Mouse (Mus musculus) MEL (cell line): ENCODE measurements at regions not wholly inside any gene's neighbourhood (a gene's known extent, or its start where the extent isn't known, plus 50 kb on each side); places are given as distances from the start of the nearest gene placed in this dataset.

ENCODE experiments used
- DNase-seq: peaks from one replicate; pipeline ENCODE4 v3.0.0; 2011; ENCODE audit warnings: low read depth, low spot score
- H3K27ac ChIP-seq: 2 replicates; pipeline ENCODE4 v1.5.1; 2012; ENCODE audit warnings: low read depth, mild to moderate bottlenecking, control low read depth, low read length, moderate library complexity; ENCODE audit not compliant: control insufficient read depth
- H3K27me3 ChIP-seq, 2 experiments: fragments of 150-350 bp in 1 of 2; sonication (generic) in 1 of 2; 2 replicates each; pipeline ENCODE4 v1.6.1; 2012; ENCODE audit warnings: low read length in 2 of 2, mild to moderate bottlenecking in 2 of 2, improper control_type of control experiment in 1 of 2, moderate library complexity in 1 of 2; ENCODE audit not compliant: insufficient read depth in 2 of 2, control insufficient read depth in 1 of 2
- H3K36me3 ChIP-seq, 2 experiments: 2 replicates each; pipeline ENCODE4 v1.6.1; 2012 to 2014; ENCODE audit warnings: low read length in 2 of 2, improper control_type of control experiment in 1 of 2, inconsistent platforms in 1 of 2, mild to moderate bottlenecking in 1 of 2; ENCODE audit not compliant: insufficient read depth in 2 of 2, control insufficient read depth in 1 of 2
- H3K4me1 ChIP-seq, 2 experiments: fragments of 150-350 bp in 1 of 2; sonication (generic) in 1 of 2; 2 replicates each; pipeline ENCODE4 v1.6.1; 2012; ENCODE audit warnings: low read length in 2 of 2, improper control_type of control experiment in 1 of 2, mild to moderate bottlenecking in 1 of 2; ENCODE audit not compliant: insufficient read depth in 2 of 2, control insufficient read depth in 1 of 2
- H3K4me3 ChIP-seq, 2 experiments: fragments of 150-350 bp in 1 of 2; sonication (generic) in 1 of 2; 2 replicates each; pipeline ENCODE4 v1.5.1; 2012; ENCODE audit warnings: low read depth in 2 of 2, low read length in 2 of 2, mild to moderate bottlenecking in 2 of 2, moderate library complexity in 2 of 2, control low read depth in 1 of 2, improper control_type of control experiment in 1 of 2; ENCODE audit not compliant: control insufficient read depth in 1 of 2, insufficient read depth in 1 of 2
- H3K79me2 ChIP-seq: 2 replicates; pipeline ENCODE4 v1.6.1; 2012; ENCODE audit warnings: mild to moderate bottlenecking, low read length, moderate library complexity; ENCODE audit not compliant: control insufficient read depth, poor library complexity, insufficient read depth
- H3K9ac ChIP-seq: 2 replicates; pipeline ENCODE4 v1.6.1; 2012; ENCODE audit warnings: low read depth, mild to moderate bottlenecking, control low read depth, low read length, moderate library complexity; ENCODE audit not compliant: control insufficient read depth, poor library complexity, severe bottlenecking
- H3K9me3 ChIP-seq: fragments of 150-350 bp; sonication (generic); replicated peaks from 2 replicates; pipeline ENCODE4 v1.6.1; 2012; ENCODE audit warnings: mild to moderate bottlenecking, low read length, improper control_type of control experiment, moderate library complexity; ENCODE audit not compliant: insufficient read depth
- BHLHE40 ChIP-seq: IDR thresholded peaks from 2 replicates; pipeline ENCODE4 v1.6.1; 2012; ENCODE audit warnings: low read depth, mild to moderate bottlenecking, inconsistent platforms, low read length, improper control_type of control experiment, borderline replicate concordance
- CHD1 ChIP-seq: IDR thresholded peaks from 2 replicates; pipeline ENCODE4 v1.6.1; 2012; ENCODE audit warnings: low read depth, mild to moderate bottlenecking, inconsistent platforms, low read length, improper control_type of control experiment
- CTCF ChIP-seq, 3 experiments: IDR thresholded peaks in 2 of 3; conservative IDR thresholded peaks in 1 of 3; 2 replicates each; pipeline ENCODE4 v1.5.1; 2011 to 2012; ENCODE audit warnings: low read length in 3 of 3, low read depth in 2 of 3, mild to moderate bottlenecking in 2 of 3, improper control_type of control experiment in 1 of 3, inconsistent platforms in 1 of 3, mixed read lengths in 1 of 3, moderate library complexity in 1 of 3; ENCODE audit not compliant: control insufficient read depth in 1 of 3, insufficient read depth in 1 of 3, poor library complexity in 1 of 3, severe bottlenecking in 1 of 3
- E2F4 ChIP-seq: IDR thresholded peaks from 2 replicates; pipeline ENCODE4 v1.6.1; 2011; ENCODE audit warnings: low read depth, low read length, improper control_type of control experiment, borderline replicate concordance
- ELF1 ChIP-seq: IDR thresholded peaks from 2 replicates; pipeline ENCODE4 v1.6.1; 2014; ENCODE audit warnings: low read depth, mild to moderate bottlenecking, inconsistent platforms, low read length, improper control_type of control experiment, moderate library complexity
- ETS1 ChIP-seq: IDR thresholded peaks from 2 replicates; pipeline ENCODE4 v1.6.1; 2012; ENCODE audit warnings: low read depth, mild to moderate bottlenecking, inconsistent platforms, low read length, improper control_type of control experiment, moderate library complexity
- GATA1 ChIP-seq: IDR thresholded peaks from 2 replicates; pipeline ENCODE4 v1.6.1; 2011; ENCODE audit warnings: low read depth, low read length, improper control_type of control experiment
- HCFC1 ChIP-seq: IDR thresholded peaks from 2 replicates; pipeline ENCODE4 v1.6.1; 2012; ENCODE audit warnings: low read depth, mild to moderate bottlenecking, inconsistent platforms, low read length, improper control_type of control experiment, moderate library complexity
- JUND ChIP-seq: IDR thresholded peaks from 2 replicates; pipeline ENCODE4 v1.6.1; 2011; ENCODE audit warnings: low read depth, mild to moderate bottlenecking, improper control_type of control experiment, low read length
- KAT2A ChIP-seq: conservative IDR thresholded peaks from 2 replicates; pipeline ENCODE4 v1.6.1; 2012; ENCODE audit warnings: low read depth, low read length, improper control_type of control experiment, inconsistent platforms
- MAFK ChIP-seq: IDR thresholded peaks from 2 replicates; pipeline ENCODE4 v1.6.1; 2011; ENCODE audit warnings: low read depth, mild to moderate bottlenecking, low read length, improper control_type of control experiment, borderline replicate concordance
- MAZ ChIP-seq: IDR thresholded peaks from 2 replicates; pipeline ENCODE4 v1.6.1; 2012; ENCODE audit warnings: low read depth, mild to moderate bottlenecking, inconsistent platforms, low read length, improper control_type of control experiment
- MXI1 ChIP-seq: IDR thresholded peaks from 2 replicates; pipeline ENCODE4 v1.6.1; 2011; ENCODE audit warnings: mild to moderate bottlenecking, low read depth, low read length, improper control_type of control experiment
- MYB ChIP-seq: IDR thresholded peaks from 2 replicates; pipeline ENCODE4 v1.6.1; 2011; ENCODE audit warnings: mild to moderate bottlenecking, low read depth, low read length, improper control_type of control experiment
- MYC ChIP-seq: IDR thresholded peaks from 2 replicates; pipeline ENCODE4 v1.6.1; 2011; ENCODE audit warnings: low read depth, mild to moderate bottlenecking, low read length, improper control_type of control experiment, moderate library complexity
- NELFE ChIP-seq: IDR thresholded peaks from 2 replicates; pipeline ENCODE4 v1.6.1; 2011; ENCODE audit warnings: low read depth, low read length, improper control_type of control experiment
- NRF1 ChIP-seq: IDR thresholded peaks from 2 replicates; pipeline ENCODE4 v1.6.1; 2014; ENCODE audit warnings: low read depth, mild to moderate bottlenecking, inconsistent platforms, low read length, improper control_type of control experiment, moderate library complexity; ENCODE audit not compliant: poor library complexity, insufficient read depth, severe bottlenecking
- POLR2AphosphoS2 ChIP-seq: IDR thresholded peaks from 2 replicates; pipeline ENCODE4 v1.6.1; 2011; ENCODE audit warnings: low read length, improper control_type of control experiment
- POLR2AphosphoS5 ChIP-seq: IDR thresholded peaks from 2 replicates; pipeline ENCODE4 v1.6.1; 2012; ENCODE audit warnings: low read depth, borderline replicate concordance, mild to moderate bottlenecking, inconsistent platforms, low read length, moderate library complexity, mixed read lengths
- RCOR1 ChIP-seq: IDR thresholded peaks from 2 replicates; pipeline ENCODE4 v1.6.1; 2012; ENCODE audit warnings: low read depth, mild to moderate bottlenecking, inconsistent platforms, low read length, improper control_type of control experiment
- SMC3 ChIP-seq: IDR thresholded peaks from 2 replicates; pipeline ENCODE4 v1.6.1; 2011; ENCODE audit warnings: low read depth, low read length, improper control_type of control experiment
- UBTF ChIP-seq: IDR thresholded peaks from 2 replicates; pipeline ENCODE4 v1.6.1; 2012; ENCODE audit warnings: low read depth, mild to moderate bottlenecking, inconsistent platforms, low read length, improper control_type of control experiment, moderate library complexity, borderline replicate concordance; ENCODE audit not compliant: insufficient read depth
- USF1 ChIP-seq: IDR thresholded peaks from 2 replicates; pipeline ENCODE4 v1.6.1; 2014; ENCODE audit warnings: low read depth, mild to moderate bottlenecking, inconsistent platforms, low read length, improper control_type of control experiment, moderate library complexity
- ZKSCAN1 ChIP-seq: IDR thresholded peaks from 2 replicates; pipeline ENCODE4 v1.6.1; 2012; ENCODE audit warnings: low read depth, mild to moderate bottlenecking, inconsistent platforms, low read length, improper control_type of control experiment, moderate library complexity

DNA sequence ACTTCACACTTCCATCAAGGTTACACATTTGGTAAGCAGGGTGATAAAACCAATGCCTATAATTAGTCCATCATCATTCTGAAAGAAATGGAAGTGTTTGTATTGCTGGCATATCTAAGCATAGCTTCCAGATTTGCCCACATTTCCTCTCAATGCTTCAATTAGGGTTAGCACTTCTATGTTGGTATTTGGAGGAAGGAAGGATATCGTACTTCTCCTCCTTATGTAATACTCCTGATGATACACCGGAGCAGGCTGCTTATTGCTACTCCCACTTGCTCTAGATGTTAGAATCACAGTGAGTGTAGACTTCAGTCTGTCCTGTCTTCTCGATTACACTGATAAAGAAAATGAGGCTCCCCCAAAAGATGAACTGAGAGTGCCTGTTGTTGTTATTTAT, 185.4 kb downstream of the Abcc12 start:
- H3K27ac ChIP-seq: no peak overlapping the region
- H3K9me3 ChIP-seq: no peaks in the 10 kb centered on the region
- H3K79me2 ChIP-seq: no peaks in the 10 kb centered on the region
- no peaks in the 10 kb centered on the region for H3K36me3 ChIP-seq
- no peak overlapping the region for H3K9ac ChIP-seq
- no peak for DNase-seq
- TF ChIP-seq BHLHE40 (no peak), ELF1 (no peak), USF1 (no peak), NRF1 (no peak), MYB (no peak), SMC3 (no peak), POLR2AphosphoS2 (no peak), MYC (no peak), GATA1 (no peak), RCOR1 (no peak), HCFC1 (no peak), KAT2A (no peak), E2F4 (no peak), ZKSCAN1 (no peak), MAZ (no peak), MAFK (no peak), POLR2AphosphoS5 (no peak), UBTF (no peak), JUND (no peak), NELFE (no peak)
- no peaks in the 10 kb centered on the region for H3K27me3 ChIP-seq
- no peaks in the 10 kb centered on the region for H3K4me1 ChIP-seq
- H3K4me3 ChIP-seq: no peak overlapping the region

DNA sequence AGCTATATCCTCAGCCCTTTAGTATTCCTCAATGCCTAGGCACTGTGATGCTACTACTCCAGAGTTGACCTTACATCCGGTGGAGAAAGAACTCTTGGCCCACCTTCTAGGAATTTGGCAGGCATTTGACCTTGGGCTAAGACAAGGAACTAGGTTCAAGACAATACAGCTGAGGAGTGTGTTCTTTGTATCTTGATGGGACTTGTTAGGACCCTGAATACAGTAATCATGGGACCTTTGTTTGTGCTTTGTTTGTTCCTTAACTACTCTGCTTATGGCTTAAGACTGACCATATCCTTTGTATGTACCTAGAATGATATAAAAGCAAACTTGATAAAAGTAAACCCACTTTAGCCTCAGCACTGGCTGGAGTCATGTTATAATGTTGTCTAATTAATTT, 186.7 kb downstream of the Abcc12 start:
- TF ChIP-seq SMC3: no peak
- TF ChIP-seq POLR2AphosphoS2: no peak
- no peak for TF ChIP-seq MAFK
- no peak for TF ChIP-seq POLR2AphosphoS5
- no peak for TF ChIP-seq MAZ
- TF ChIP-seq NELFE: no peak
- TF ChIP-seq CTCF (IDR thresholded peaks at IDR 0.05 in 2 of 3, conservative IDR thresholded peaks at IDR 0.05 in 1 of 3; ENCODE audit: control insufficient read depth in 1 of 3, insufficient read depth in 1 of 3, low read depth in 2 of 3, low read length in 3 of 3, poor library complexity in 1 of 3, severe bottlenecking in 1 of 3): no peak
- no peak for TF ChIP-seq UBTF
- TF ChIP-seq ETS1: no peak
- no peak for TF ChIP-seq NRF1
- TF ChIP-seq JUND: no peak
- no peak for TF ChIP-seq MXI1
- no peak for TF ChIP-seq CHD1
- no peak overlapping the region for H3K9ac ChIP-seq
- H3K4me3 ChIP-seq: no peak overlapping the region

More for the DNA sequence above, 186.7 kb downstream of the Abcc12 start:
- no peaks in the 10 kb centered on the region for H3K27me3 ChIP-seq
- no peaks in the 10 kb centered on the region for H3K4me1 ChIP-seq
- H3K36me3 ChIP-seq: no peaks in the 10 kb centered on the region
- DNase-seq: no peak
- H3K79me2 ChIP-seq: no peaks in the 10 kb centered on the region
- H3K27ac ChIP-seq: no peak overlapping the region
- no peaks in the 10 kb centered on the region for H3K9me3 ChIP-seq
